8 mouse cellular contexts compared by ENCODE assay signal in genomic region chr3:104713836-104714631, GRCm38 (mm10).
DNase-seq lines count a peak whose midpoint lies in the region; ATAC-seq and TF ChIP-seq lines count a peak whose summit lies in the region.

No protein-coding gene starts in this region.

- intact Hi-C loops in left cerebral cortex, postnatal 10 days (cut with DNase I): loop anchor here (2.0 kb wide), 2 partner anchors 59 to 67 kb away; partner anchors contain the start of genes Fam19a3 and Ppm1j

- peak; percentile 72 for ATAC-seq in activated CD4-positive, CD25-positive, alpha-beta regulatory T cell, adult 4 months
- ATAC-seq in inflammation-experienced regulatory T-cells, adult 6 months: peak; percentile 58
- peak; percentile 89 for ATAC-seq in megakaryocyte-erythroid progenitor cell, adult 5-6 weeks (replicated peaks; ENCODE audit: low FRiP score, low TSS enrichment, poor library complexity, severe bottlenecking)

- H3K27ac ChIP-seq in cortical plate, adult 2 months (ENCODE audit: insufficient read depth, low read length): no peak overlapping the region

- no peak for TF ChIP-seq POLR2A in cortical plate, adult 2 months (IDR thresholded peaks at IDR 0.05; ENCODE audit: extremely low read depth, insufficient read depth, low read length)

- peak; percentile 99 for TF ChIP-seq CTCF in cortical plate, adult 2 months (IDR thresholded peaks at IDR 0.05; ENCODE audit: extremely low read depth, insufficient read depth, low read length)

- H3K4me1 ChIP-seq in cortical plate, adult 2 months (ENCODE audit: control insufficient read depth, insufficient read depth, low read length): no peaks in the 10 kb centered on the region

- no peak overlapping the region for H3K4me3 ChIP-seq in cortical plate, adult 2 months (ENCODE audit: insufficient read depth, low read length)

- DNase-seq in gastrocnemius, postnatal 10 days: peak; percentile 57
- peak; percentile 73 to 76 for DNase-seq in left cerebral cortex, postnatal 10 days (ENCODE audit: extremely low spot score in 1 of 2, low spot score in 2 of 2)
- peak; percentile 68 for DNase-seq in right cerebral cortex, postnatal 25 days
- peak; percentile 60 to 69 for DNase-seq in urinary bladder, postnatal 36 days (ENCODE audit: low spot score in 2 of 2)
